Mouse (Mus musculus) liver, embryonic 12.5 days (tissue): ENCODE results near the gene Atp10b. TPM values are rescaled to one million over a fixed set of nuclear protein-coding genes. Genes with fewer than 3 reads are reported as not detected.

ENCODE experiments used
- ATAC-seq: fragments of 200-750 bp; cut with Nextera tagmentation; 2 replicates; pipeline ENCODE4 v1.8.0; 2017; ENCODE audit warnings: moderate number of reproducible peaks, mild to moderate bottlenecking, moderate library complexity
- H3K27ac ChIP-seq: fragments of 300-500 bp; sonication (generic); 2 replicates; pipeline ENCODE4 v1.5.1; 2016; ENCODE audit warnings: mild to moderate bottlenecking
- H3K27me3 ChIP-seq: fragments of 300-500 bp; sonication (generic); replicated peaks from 2 replicates; pipeline ENCODE4 v1.6.1; 2016; ENCODE audit warnings: mild to moderate bottlenecking, moderate library complexity
- H3K36me3 ChIP-seq: fragments of 300-500 bp; sonication (generic); 2 replicates; pipeline ENCODE4 v1.6.1; 2016; ENCODE audit warnings: mild to moderate bottlenecking, moderate library complexity
- H3K4me1 ChIP-seq: fragments of 300-500 bp; sonication (generic); 2 replicates; pipeline ENCODE4 v1.6.1; 2016
- H3K4me2 ChIP-seq: fragments of 300-500 bp; sonication (generic); 2 replicates; pipeline ENCODE4 v1.6.1; 2016; ENCODE audit warnings: mild to moderate bottlenecking, moderate library complexity
- H3K4me3 ChIP-seq: fragments of 300-500 bp; sonication (generic); 2 replicates; pipeline ENCODE4 v1.5.1; 2016; ENCODE audit warnings: mild to moderate bottlenecking, moderate library complexity
- H3K9ac ChIP-seq: fragments of 300-500 bp; sonication (generic); 2 replicates; pipeline ENCODE4 v1.6.1; 2016; ENCODE audit warnings: mild to moderate bottlenecking, moderate library complexity
- H3K9me3 ChIP-seq: fragments of 300-500 bp; sonication (generic); replicated peaks from 2 replicates; pipeline ENCODE4 v1.6.1; 2016; ENCODE audit warnings: mild to moderate bottlenecking, moderate library complexity
- WGBS: fragments of 180-500 bp; shearing (Covaris S2); methylation state at CpG from one replicate; pipeline ENCODE4 v1.1.7; 2016; ENCODE audit not compliant: insufficient replicate concordance; 5-methylcytosine and 5-hydroxymethylcytosine counted together
- polyA plus RNA-seq: library from polyadenylated mRNA; unstranded; fragments of >200 nt; fragmentation: Nextera tagmentation; extraction: Ambion mirVana; gene quantifications from 2 replicates; pipeline ENCODE4 v1.2.1, GENCODE M21; 2016

Gene Atp10b
- polyA plus RNA-seq, 1 experiment from 2014 or later, result not detected

DNA sequence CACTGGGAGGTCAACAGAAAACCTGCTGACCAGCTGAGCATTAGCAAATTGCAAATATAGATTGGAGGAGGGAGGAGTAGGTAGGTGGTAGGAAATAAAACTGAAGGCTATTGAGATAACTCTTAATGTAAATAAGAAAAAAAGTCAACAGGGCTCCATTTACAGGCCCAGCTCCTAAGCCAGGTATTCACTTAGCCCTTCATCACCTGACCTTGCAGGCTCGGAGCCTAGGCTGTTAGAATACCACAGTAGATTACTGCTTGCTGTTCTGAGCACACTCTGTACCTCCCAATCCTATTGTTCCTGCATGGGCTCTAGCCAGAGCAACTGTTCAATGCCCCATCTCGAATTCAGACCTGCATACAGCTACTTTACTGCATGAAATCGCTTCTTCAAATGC is 117.8 kb downstream of the Atp10b start:
- Histone ChIP-seq H3K36me3 (no peaks in the 10 kb centered on the region), H3K27me3 (no peaks in the 10 kb centered on the region), H3K4me3 (no peak overlapping the region), H3K4me2 (no peak overlapping the region), H3K9me3 (no peaks in the 10 kb centered on the region), H3K4me1 (no peaks in the 10 kb centered on the region), H3K27ac (no peak overlapping the region), H3K9ac (no peak overlapping the region)
- WGBS, result 53% methylated on average over 3 of the region's 3 CpGs
- ATAC-seq, result no peak

DNA sequence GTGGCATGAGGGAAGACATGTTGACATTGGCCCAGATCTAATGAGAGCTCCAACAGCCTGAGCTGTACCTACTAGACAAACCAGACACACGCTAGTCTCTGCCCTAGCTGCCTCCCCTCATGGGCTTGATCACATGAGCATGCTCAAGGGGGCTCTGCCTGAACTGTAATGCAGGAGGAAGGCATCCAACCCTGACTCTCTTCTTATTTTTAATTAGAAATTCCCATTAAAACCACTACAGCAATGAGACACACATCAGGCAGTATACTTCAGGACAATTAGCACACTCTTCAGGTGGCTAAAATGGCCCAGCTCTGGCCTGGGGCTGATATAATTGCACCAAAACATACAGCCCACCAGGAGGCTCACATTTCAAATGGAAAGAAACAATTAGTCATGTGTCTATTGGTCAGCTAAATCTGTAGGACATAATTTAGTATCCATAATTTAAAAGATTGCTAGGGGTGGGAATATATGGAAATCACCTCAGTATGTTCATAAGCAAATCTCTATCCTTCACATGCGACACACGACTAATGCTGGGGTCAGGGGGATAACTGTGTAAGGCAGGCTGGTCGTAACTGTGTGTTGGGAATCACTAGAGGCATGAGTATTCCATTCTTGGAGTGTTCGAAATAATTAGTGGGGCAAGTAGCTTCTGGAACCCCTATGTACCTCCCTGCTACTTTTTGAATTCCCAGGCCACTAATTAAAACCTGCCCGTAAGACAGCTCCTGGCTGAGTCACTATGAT is 120.0 kb downstream of the Atp10b start:
- Histone ChIP-seq H3K4me2 (no peak overlapping the region), H3K9me3 (no peaks in the 10 kb centered on the region), H3K36me3 (no peaks in the 10 kb centered on the region), H3K9ac (no peak overlapping the region), H3K27ac (no peak overlapping the region), H3K27me3 (no peaks in the 10 kb centered on the region), H3K4me3 (no peak overlapping the region), H3K4me1 (no peaks in the 10 kb centered on the region)
- 66% methylated on average over 6 of the region's 6 CpGs for WGBS
- no peak for ATAC-seq

DNA sequence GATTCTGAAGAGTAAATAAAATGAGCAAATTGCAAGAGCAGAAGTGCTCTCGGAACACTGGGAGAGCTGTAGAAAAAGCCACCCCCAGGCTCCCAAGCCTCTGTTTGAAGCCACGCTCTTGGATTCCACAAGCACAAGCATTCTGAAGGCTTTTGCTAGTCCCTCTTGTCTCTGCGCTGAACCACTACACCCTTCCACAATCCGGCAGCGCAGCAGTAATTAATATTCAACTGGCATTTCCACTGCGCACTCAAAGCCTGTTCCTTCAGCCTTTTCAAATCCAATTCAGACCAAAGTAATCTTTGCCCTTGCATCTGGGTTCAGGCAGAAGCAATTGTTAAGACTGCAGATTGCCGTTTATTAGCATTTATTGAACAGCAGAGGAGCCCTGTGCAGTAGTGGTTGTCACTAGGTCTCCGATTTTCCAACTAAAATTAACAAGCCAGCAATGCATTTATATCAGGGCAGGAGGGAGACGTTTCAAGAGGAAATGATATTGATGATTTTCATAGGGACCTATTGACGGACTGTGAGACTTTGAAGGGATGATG is 120.7 kb downstream of the Atp10b start:
- Histone ChIP-seq H3K9me3 (no peaks in the 10 kb centered on the region), H3K4me3 (no peak overlapping the region), H3K9ac (no peak overlapping the region), H3K4me1 (no peaks in the 10 kb centered on the region), H3K4me2 (no peak overlapping the region), H3K27me3 (no peaks in the 10 kb centered on the region), H3K27ac (no peak overlapping the region), H3K36me3 (no peaks in the 10 kb centered on the region)
- WGBS, result 72% methylated on average over 10 of the region's 10 CpGs
- no peak for ATAC-seq

DNA sequence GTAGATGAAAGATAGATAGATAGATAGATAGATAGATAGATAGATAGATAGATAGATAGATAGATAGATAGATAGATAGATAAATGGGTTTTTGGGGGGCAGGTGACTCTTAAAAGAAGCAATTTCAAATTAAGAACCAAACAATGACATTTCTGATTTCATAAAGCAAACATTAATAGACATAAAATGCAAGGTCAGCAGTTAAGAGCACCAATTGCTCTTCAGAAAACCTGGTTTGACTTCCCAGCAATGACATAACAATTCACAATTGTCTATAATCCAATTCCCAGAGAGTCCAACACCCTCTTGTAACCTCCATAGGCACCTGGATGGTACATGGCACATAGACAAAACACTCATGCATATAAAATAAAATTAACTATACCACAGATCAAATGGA is 124.2 kb downstream of the Atp10b start:
- Histone ChIP-seq H3K4me1 (no peaks in the 10 kb centered on the region), H3K27ac (no peak overlapping the region), H3K36me3 (no peaks in the 10 kb centered on the region), H3K27me3 (no peaks in the 10 kb centered on the region), H3K9ac (no peak overlapping the region), H3K4me3 (no peak overlapping the region), H3K9me3 (no peaks in the 10 kb centered on the region), H3K4me2 (no peak overlapping the region)
- ATAC-seq, result no peak

DNA sequence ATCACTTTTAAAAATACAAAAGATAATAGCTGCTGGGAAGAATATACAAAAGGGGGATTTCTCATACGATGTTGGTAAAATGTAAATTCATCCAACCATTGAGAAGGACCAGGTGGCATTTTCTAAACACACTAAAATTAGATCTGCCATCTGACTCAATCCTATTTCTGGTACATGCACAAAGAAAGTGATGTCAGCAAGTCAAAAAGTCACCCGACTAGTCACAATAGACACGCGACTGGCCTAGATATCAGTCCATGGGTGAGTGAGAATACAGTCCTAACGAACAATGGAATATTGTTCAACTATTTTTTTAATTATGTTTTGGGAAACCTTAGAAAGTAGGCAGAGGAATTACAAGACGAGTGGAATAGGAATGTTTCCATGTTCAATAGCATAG is 147.9 kb downstream of the Atp10b start:
- Histone ChIP-seq H3K4me3 (no peak overlapping the region), H3K27me3 (no peaks in the 10 kb centered on the region), H3K36me3 (no peaks in the 10 kb centered on the region), H3K27ac (no peak overlapping the region), H3K9me3 (no peaks in the 10 kb centered on the region), H3K9ac (no peak overlapping the region), H3K4me2 (no peak overlapping the region), H3K4me1 (no peaks in the 10 kb centered on the region)
- ATAC-seq, result no peak
- 72% methylated on average over 6 of the region's 6 CpGs for WGBS

DNA sequence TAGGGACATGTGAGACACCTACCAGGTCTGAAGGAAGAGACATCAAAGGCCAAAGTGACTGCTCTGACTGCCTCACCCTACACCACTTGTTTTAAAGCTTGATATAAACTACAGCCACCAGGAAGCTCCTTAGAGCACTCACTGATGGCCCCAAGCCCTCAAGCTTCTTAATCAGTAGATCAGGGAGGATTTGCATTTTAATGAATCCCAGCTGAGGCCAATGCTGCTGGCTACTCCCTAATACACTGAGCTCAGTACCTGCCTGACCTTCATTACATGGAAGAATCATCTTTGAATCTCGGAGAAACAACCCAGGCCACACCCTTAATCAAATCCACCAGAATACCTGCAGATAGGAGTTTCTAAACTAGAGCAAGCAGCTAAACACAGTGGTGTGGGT is 161.3 kb downstream of the Atp10b start:
- Histone ChIP-seq H3K27ac (no peak overlapping the region), H3K9ac (no peak overlapping the region), H3K36me3 (no peaks in the 10 kb centered on the region), H3K27me3 (no peaks in the 10 kb centered on the region), H3K4me1 (no peaks in the 10 kb centered on the region), H3K4me2 (no peak overlapping the region), H3K9me3 (no peaks in the 10 kb centered on the region), H3K4me3 (no peak overlapping the region)
- ATAC-seq, result no peak
- 24% methylated on average over 1 of the region's 1 CpGs for WGBS

Other genes starting within 250 kb of the Atp10b start
- not detected in 2 replicates for gene Gm9972, start 114.1 kb upstream of the Atp10b start, polyA plus RNA-seq